Mouse (Mus musculus) spleen, adult 2 months (tissue): ENCODE data around the gene Nr5a2.

Experiments used
- CTCF ChIP-seq: fragments of 200-500 bp; IDR thresholded peaks from 2 replicates; pipeline ENCODE4 v1.5.1; 2011; ENCODE audit warnings: mild to moderate bottlenecking, inconsistent platforms; ENCODE audit not compliant: insufficient read depth, insufficient read length, insufficient replicate concordance; ENCODE audit errors: extremely low read depth
- POLR2A ChIP-seq: fragments of 200-500 bp; IDR thresholded peaks from 2 replicates; pipeline ENCODE4 v1.6.1; 2011; ENCODE audit warnings: low read depth, low read length, inconsistent platforms

- TF ChIP-seq CTCF: no peak
- TF ChIP-seq POLR2A: no peak
Measured at GRCm38 (mm10) chr1:136974040-136974439, 13.8 kb upstream of the Nr5a2 start.
